Mouse (Mus musculus) ES-E14 (cell line): ENCODE measurements around the gene Grxcr1. TPM values are rescaled to one million over a fixed set of nuclear protein-coding genes. Genes with fewer than 3 reads are reported as not detected.
A peak's percentile ranks its signal among the peaks of the same experiment; 100 is the strongest.

Experiments used
- DNase-seq: peaks from one replicate; pipeline ENCODE4 v3.0.0-alpha.2; 2013; ENCODE audit warnings: low read depth, low spot score
- H3K27ac ChIP-seq: 2 replicates; pipeline ENCODE4 v1.5.1; 2012; ENCODE audit warnings: low read depth, mild to moderate bottlenecking, low read length, moderate library complexity, mixed read lengths; ENCODE audit not compliant: poor library complexity, insufficient read depth, severe bottlenecking
- H3K36me3 ChIP-seq: 2 replicates; pipeline ENCODE4 v1.6.1; 2012; ENCODE audit warnings: mild to moderate bottlenecking, low read length, moderate library complexity, mixed read lengths; ENCODE audit not compliant: control insufficient read depth, poor library complexity, insufficient read depth, severe bottlenecking
- H3K4me1 ChIP-seq, 2 experiments: fragments of 150-350 bp in 1 of 2; sonication (generic) in 1 of 2; 2 replicates each; pipeline ENCODE4 v1.6.1; 2012; ENCODE audit warnings: low read length in 2 of 2, mild to moderate bottlenecking in 1 of 2, mixed read lengths in 1 of 2; ENCODE audit not compliant: control insufficient read depth in 2 of 2, insufficient read depth in 2 of 2, poor library complexity in 1 of 2
- H3K4me3 ChIP-seq, 2 experiments: fragments of 150-350 bp in 1 of 2; sonication (generic) in 1 of 2; 2 replicates each; pipeline ENCODE4 v1.5.1; 2012; ENCODE audit warnings: low read length in 2 of 2, low read depth in 1 of 2, mild to moderate bottlenecking in 1 of 2, mixed read lengths in 1 of 2; ENCODE audit not compliant: insufficient read depth in 1 of 2, poor library complexity in 1 of 2, severe bottlenecking in 1 of 2
- H3K9ac ChIP-seq: 2 replicates; pipeline ENCODE4 v1.6.1; 2012; ENCODE audit warnings: low read depth, mild to moderate bottlenecking, low read length, mixed read lengths; ENCODE audit not compliant: poor library complexity, insufficient read depth, severe bottlenecking
- H3K9me3 ChIP-seq: fragments of 150-350 bp; sonication (generic); 2 replicates; pipeline ENCODE4 v1.6.1; 2012; ENCODE audit warnings: low read depth, mild to moderate bottlenecking, low read length; ENCODE audit not compliant: control insufficient read depth, insufficient read depth
- CHD2 ChIP-seq: IDR thresholded peaks from 2 replicates; pipeline ENCODE4 v1.6.1; 2014; ENCODE audit warnings: mild to moderate bottlenecking, low read depth, low read length, inconsistent platforms
- HCFC1 ChIP-seq: IDR thresholded peaks from 2 replicates; pipeline ENCODE4 v1.6.1; 2012; ENCODE audit warnings: low read length, inconsistent platforms, borderline replicate concordance; ENCODE audit not compliant: insufficient read depth
- MAFK ChIP-seq: IDR thresholded peaks from 2 replicates; pipeline ENCODE4 v1.6.1; 2014; ENCODE audit warnings: mild to moderate bottlenecking, low read depth, low read length, inconsistent platforms; ENCODE audit not compliant: insufficient read depth
- ZC3H11A ChIP-seq: IDR thresholded peaks from 2 replicates; pipeline ENCODE4 v1.6.1; 2012; ENCODE audit warnings: low read depth, mild to moderate bottlenecking, inconsistent platforms, low read length, borderline replicate concordance
- ZNF384 ChIP-seq: IDR thresholded peaks from 2 replicates; pipeline ENCODE4 v1.6.1; 2012; ENCODE audit warnings: low read depth, low read length, inconsistent platforms
- in situ Hi-C, 2 experiments: fragments of 600-800 bp; cut with MboI; formaldehyde crosslinking; loops; one replicate each; pipeline ENCODE4 v1.15.1; 2025; ENCODE audit warnings: low sequenced_read_pairs in 2 of 2, inconsistent platforms in 1 of 2; ENCODE audit not compliant: unreplicated experiment in 2 of 2
- total RNA-seq: library from RNA; depleted of rRNA; stranded (reverse); fragments of 300-350 nt; gene quantifications from 2 replicates; pipeline ENCODE4 v1.2.3, GENCODE M21; 2012

The Grxcr1 gene
- total RNA-seq, 1 experiment: not detected

GRCm38 (mm10) chr5:68125478-68125877 lies 93.8 kb downstream of the Grxcr1 start:
- Histone ChIP-seq H3K4me1 (no peaks in the 10 kb centered on the region), H3K27ac (no peak overlapping the region), H3K4me3 (no peak overlapping the region), H3K9me3 (no peaks in the 10 kb centered on the region), H3K9ac (no peak overlapping the region), H3K36me3 (no peaks in the 10 kb centered on the region)
- TF ChIP-seq HCFC1 (no peak), ZC3H11A (no peak), MAFK (no peak), CHD2 (no peak), ZNF384 (no peak)
- in situ Hi-C loops: no loop called here
- DNase-seq: no peak

- TF ChIP-seq MAFK (no peak), CHD2 (no peak), ZC3H11A (peak; percentile 73), ZNF384 (no peak)
- peak; percentile 22 for DNase-seq
- in situ Hi-C loops: no loop called here
Measured at GRCm38 (mm10) chr5:68128421-68128820, 96.8 kb downstream of the Grxcr1 start.

GRCm38 (mm10) chr5:68128821-68129608 lies 97.4 kb downstream of the Grxcr1 start:
- no peaks in the 10 kb centered on the region for H3K36me3 ChIP-seq
- TF ChIP-seq ZC3H11A: no peak
- TF ChIP-seq CHD2: no peak
- no peak for TF ChIP-seq MAFK
- no peak for TF ChIP-seq ZNF384
- no peak for TF ChIP-seq HCFC1
- H3K9me3 ChIP-seq: no peaks in the 10 kb centered on the region
- in situ Hi-C loops: no loop called here
- H3K4me1 ChIP-seq: no peaks in the 10 kb centered on the region
- DNase-seq: no peak
- no peak overlapping the region for H3K4me3 ChIP-seq
- H3K9ac ChIP-seq: no peak overlapping the region
- no peak overlapping the region for H3K27ac ChIP-seq

More at GRCm38 (mm10) chr5:68128421-68128820, 96.8 kb downstream of the Grxcr1 start:
- H3K4me3 ChIP-seq: no peak overlapping the region
- H3K4me1 ChIP-seq: no peaks in the 10 kb centered on the region
- no peak overlapping the region for H3K9ac ChIP-seq
- no peaks in the 10 kb centered on the region for H3K36me3 ChIP-seq
- H3K27ac ChIP-seq: no peak overlapping the region
- H3K9me3 ChIP-seq: no peaks in the 10 kb centered on the region

GRCm38 (mm10) chr5:68146818-68147217 lies 115.2 kb downstream of the Grxcr1 start:
- no peaks in the 10 kb centered on the region for H3K9me3 ChIP-seq
- H3K9ac ChIP-seq: no peak overlapping the region
- no peaks in the 10 kb centered on the region for H3K4me1 ChIP-seq
- no peaks in the 10 kb centered on the region for H3K36me3 ChIP-seq
- in situ Hi-C loops: no loop called here
- no peak overlapping the region for H3K27ac ChIP-seq
- no peak overlapping the region for H3K4me3 ChIP-seq
- DNase-seq: no peak
- no peak for TF ChIP-seq CHD2
- no peak for TF ChIP-seq ZNF384
- no peak for TF ChIP-seq MAFK
- no peak for TF ChIP-seq HCFC1
- no peak for TF ChIP-seq ZC3H11A

GRCm38 (mm10) chr5:68149946-68150345 lies 118.3 kb downstream of the Grxcr1 start:
- DNase-seq: no peak
- no peaks in the 10 kb centered on the region for H3K36me3 ChIP-seq
- no peak overlapping the region for H3K4me3 ChIP-seq
- no peak overlapping the region for H3K27ac ChIP-seq
- no peaks in the 10 kb centered on the region for H3K9me3 ChIP-seq
- H3K9ac ChIP-seq: no peak overlapping the region
- H3K4me1 ChIP-seq: no peaks in the 10 kb centered on the region
- TF ChIP-seq CHD2 (no peak), HCFC1 (no peak), MAFK (no peak), ZC3H11A (no peak), ZNF384 (no peak)
- in situ Hi-C loops: no loop called here
